Mouse (Mus musculus) lung, postnatal 0 days (tissue): ENCODE measurements around the gene Wdr73. TPM values are rescaled to one million over a fixed set of nuclear protein-coding genes. Genes with fewer than 3 reads are reported as not detected.

Source experiments
- ATAC-seq: fragments of 200-750 bp; cut with Nextera tagmentation; 2 replicates; pipeline ENCODE4 v1.8.0; 2017; ENCODE audit warnings: moderate library complexity
- DNase-seq: peaks from one replicate; pipeline ENCODE4 v3.0.0-alpha.2; 2016; ENCODE audit warnings: low spot score
- H3K27ac ChIP-seq: fragments of 300-500 bp; sonication (generic); 2 replicates; pipeline ENCODE4 v1.5.1; 2014; ENCODE audit warnings: antibody characterized with exemption, mild to moderate bottlenecking, low read length, mixed read lengths
- H3K27me3 ChIP-seq: fragments of 300-500 bp; sonication (generic); replicated peaks from 2 replicates; pipeline ENCODE4 v1.6.1; 2014; ENCODE audit warnings: low read length, mixed read lengths; ENCODE audit not compliant: insufficient read depth
- H3K36me3 ChIP-seq: fragments of 300-500 bp; sonication (generic); 2 replicates; pipeline ENCODE4 v1.6.1; 2014; ENCODE audit warnings: low read length, mixed read lengths; ENCODE audit not compliant: insufficient read depth
- H3K4me1 ChIP-seq: fragments of 300-500 bp; sonication (generic); 2 replicates; pipeline ENCODE4 v1.6.1; 2014; ENCODE audit warnings: antibody characterized with exemption, low read depth, low read length, mixed read lengths; ENCODE audit not compliant: insufficient read depth
- H3K4me2 ChIP-seq: fragments of 300-500 bp; sonication (generic); replicated peaks from 2 replicates; pipeline ENCODE4 v1.6.1; 2014; ENCODE audit warnings: low read depth, mild to moderate bottlenecking, low read length, moderate library complexity, mixed read lengths
- H3K4me3 ChIP-seq: fragments of 300-500 bp; sonication (generic); 2 replicates; pipeline ENCODE4 v1.5.1; 2014; ENCODE audit warnings: low read depth, low read length
- H3K9ac ChIP-seq: fragments of 300-500 bp; sonication (generic); replicated peaks from 2 replicates; pipeline ENCODE4 v1.6.1; 2014; ENCODE audit warnings: low read depth, mild to moderate bottlenecking
- H3K9me3 ChIP-seq: fragments of 300-500 bp; sonication (generic); 2 replicates; pipeline ENCODE4 v1.6.1; 2016; ENCODE audit warnings: low read length, mixed read lengths
- CTCF ChIP-seq: IDR thresholded peaks from 2 replicates; pipeline ENCODE4 v1.5.1; 2016; ENCODE audit warnings: antibody characterized with exemption, mild to moderate bottlenecking
- EP300 ChIP-seq: IDR thresholded peaks from 2 replicates; pipeline ENCODE4 v1.6.1; 2016; ENCODE audit warnings: antibody characterized with exemption, mild to moderate bottlenecking, control low read depth
- WGBS: fragments of 180-500 bp; shearing (Covaris S2); extraction: QIAGEN DNeasy Blood & Tissue Kit; methylation state at CpG from one replicate; pipeline ENCODE4 v1.1.7; 2014; 5-methylcytosine and 5-hydroxymethylcytosine counted together
- polyA plus RNA-seq: library from polyadenylated mRNA; unstranded; fragments of >200 nt; fragmentation: Nextera tagmentation; extraction: Ambion mirVana; gene quantifications from 2 replicates; pipeline ENCODE4 v1.2.1, GENCODE M21; 2015

Gene Wdr73
- polyA plus RNA-seq, 1 experiment from 2014 or later, result 17.5 TPM

- H3K4me3 ChIP-seq, result no peak overlapping the region
- no peak overlapping the region for H3K27ac ChIP-seq
- H3K4me1 ChIP-seq, result 0 out of 2 replicates have a peak, but pooled peaks cover 3% of the 10 kb centered on the region
- DNase-seq, result no peak
- no peaks in the 10 kb centered on the region for H3K36me3 ChIP-seq
- WGBS, result 88% methylated on average over 8 of the region's 8 CpGs
- TF ChIP-seq EP300 (no peak), CTCF (no peak)
- no peaks in the 10 kb centered on the region for H3K9me3 ChIP-seq
- no peak overlapping the region for H3K9ac ChIP-seq
- H3K4me2 ChIP-seq, result no peak overlapping the region
- H3K27me3 ChIP-seq, result no peaks in the 10 kb centered on the region
- ATAC-seq, result no peak
These were observed 57.0 kb downstream of the Wdr73 start for GRCm38 (mm10) chr7:80843910-80844640.

DNA sequence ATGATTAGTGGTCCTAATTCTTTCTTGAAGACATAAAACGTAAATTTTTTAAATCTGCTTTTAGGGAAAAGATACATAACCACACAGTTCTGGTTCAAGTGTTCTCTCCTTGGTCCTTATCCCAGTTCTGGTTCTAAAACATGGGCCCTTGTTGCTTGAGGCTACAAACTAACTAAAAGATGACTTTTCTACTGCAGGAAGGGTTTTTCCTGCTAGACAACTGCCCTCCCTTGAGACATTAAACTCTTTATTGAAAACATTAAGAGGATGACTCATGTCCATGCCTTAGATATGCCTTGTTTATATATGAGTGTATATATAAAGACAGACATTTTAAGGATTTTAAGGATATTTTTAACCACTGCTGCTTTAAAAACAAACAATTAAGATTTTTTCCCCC is 57.9 kb downstream of the Wdr73 start:
- H3K9me3 ChIP-seq, result no peaks in the 10 kb centered on the region
- ATAC-seq (no peak), DNase-seq (no peak)
- TF ChIP-seq CTCF (no peak), EP300 (no peak)
- no peak overlapping the region for H3K9ac ChIP-seq
- 0 out of 2 replicates have a peak, but pooled peaks cover 3% of the 10 kb centered on the region for H3K4me1 ChIP-seq
- H3K4me3 ChIP-seq, result no peak overlapping the region
- no peak overlapping the region for H3K27ac ChIP-seq
- no peaks in the 10 kb centered on the region for H3K27me3 ChIP-seq
- WGBS, result 75% methylated on average over 1 of the region's 1 CpGs
- no peaks in the 10 kb centered on the region for H3K36me3 ChIP-seq
- H3K4me2 ChIP-seq, result no peak overlapping the region

GRCm38 (mm10) chr7:80842132-80842531 is 58.9 kb downstream of the Wdr73 start:
- DNase-seq (no peak), ATAC-seq (no peak)
- Histone ChIP-seq H3K4me3 (no peak overlapping the region), H3K27me3 (no peaks in the 10 kb centered on the region), H3K9ac (no peak overlapping the region), H3K27ac (no peak overlapping the region), H3K4me2 (no peak overlapping the region), H3K36me3 (no peaks in the 10 kb centered on the region), H3K4me1 (0 out of 2 replicates have a peak, but pooled peaks cover 3% of the 10 kb centered on the region), H3K9me3 (no peaks in the 10 kb centered on the region)
- no peak for TF ChIP-seq EP300
- TF ChIP-seq CTCF, result no peak
- 61% methylated on average over 5 of the region's 5 CpGs for WGBS

DNA sequence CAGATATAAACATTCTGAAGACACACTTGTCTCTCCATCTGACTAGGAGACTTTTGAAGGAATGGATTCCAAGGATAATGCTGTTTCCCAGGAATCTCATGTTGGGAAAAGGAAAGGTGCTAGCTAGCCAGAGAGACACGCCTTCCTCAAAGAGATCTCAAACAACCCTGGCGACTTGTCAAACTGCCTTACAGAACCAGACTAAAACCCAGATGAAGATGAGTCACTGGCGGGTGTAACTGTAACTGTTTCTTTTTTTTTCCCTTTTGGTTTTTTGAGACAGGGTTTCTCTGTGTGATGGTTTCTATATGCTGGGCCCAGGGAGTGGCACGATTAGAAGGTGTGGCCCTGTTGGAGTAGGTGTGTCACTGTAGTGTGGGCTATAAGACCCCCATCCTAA is 60.1 kb downstream of the Wdr73 start:
- H3K9me3 ChIP-seq, result no peaks in the 10 kb centered on the region
- H3K36me3 ChIP-seq, result no peaks in the 10 kb centered on the region
- no peak overlapping the region for H3K9ac ChIP-seq
- 0 out of 2 replicates have a peak, but pooled peaks cover 3% of the 10 kb centered on the region for H3K4me1 ChIP-seq
- no peak for TF ChIP-seq EP300
- TF ChIP-seq CTCF, result no peak
- ATAC-seq (no peak), DNase-seq (no peak)
- no peak overlapping the region for H3K27ac ChIP-seq
- H3K4me2 ChIP-seq, result no peak overlapping the region
- H3K4me3 ChIP-seq, result no peak overlapping the region
- 60% methylated on average over 4 of the region's 4 CpGs for WGBS
- no peaks in the 10 kb centered on the region for H3K27me3 ChIP-seq

Other genes with a start within 250 kb of the Wdr73 start
- 19.7 and 20.1 TPM in 2 replicates for gene Crtc3, start 212.4 kb downstream of the Wdr73 start, polyA plus RNA-seq
- 153 and 183 TPM in 2 replicates for gene Iqgap1, start 75.3 kb downstream of the Wdr73 start, polyA plus RNA-seq
- gene Zscan2, start 40.3 kb downstream of the Wdr73 start, polyA plus RNA-seq, result 1.1 and 1.5 TPM in 2 replicates
- 6.3 and 8.3 TPM in 2 replicates for gene Nmb, start 3.8 kb upstream of the Wdr73 start, polyA plus RNA-seq
- gene Sec11a, start 46.5 kb upstream of the Wdr73 start, polyA plus RNA-seq, result 170 and 172 TPM in 2 replicates
- 6.4 and 6.6 TPM in 2 replicates for gene Zfp592, start 92.4 kb upstream of the Wdr73 start, polyA plus RNA-seq
- gene Alpk3, start 156.3 kb upstream of the Wdr73 start, polyA plus RNA-seq, result 0.70 and 0.80 TPM in 2 replicates
- gene Slc28a1, start 213.5 kb upstream of the Wdr73 start, polyA plus RNA-seq, result 0.05 and 0.06 TPM in 2 replicates